Mouse (Mus musculus): ENCODE data around the gene Psma3. TPM values are rescaled to one million over a fixed set of nuclear protein-coding genes. Genes with fewer than 3 reads are reported as not detected.

Gene Psma3
- 114 and 115 TPM in 2 replicates for total RNA-seq (2023)

DNA sequence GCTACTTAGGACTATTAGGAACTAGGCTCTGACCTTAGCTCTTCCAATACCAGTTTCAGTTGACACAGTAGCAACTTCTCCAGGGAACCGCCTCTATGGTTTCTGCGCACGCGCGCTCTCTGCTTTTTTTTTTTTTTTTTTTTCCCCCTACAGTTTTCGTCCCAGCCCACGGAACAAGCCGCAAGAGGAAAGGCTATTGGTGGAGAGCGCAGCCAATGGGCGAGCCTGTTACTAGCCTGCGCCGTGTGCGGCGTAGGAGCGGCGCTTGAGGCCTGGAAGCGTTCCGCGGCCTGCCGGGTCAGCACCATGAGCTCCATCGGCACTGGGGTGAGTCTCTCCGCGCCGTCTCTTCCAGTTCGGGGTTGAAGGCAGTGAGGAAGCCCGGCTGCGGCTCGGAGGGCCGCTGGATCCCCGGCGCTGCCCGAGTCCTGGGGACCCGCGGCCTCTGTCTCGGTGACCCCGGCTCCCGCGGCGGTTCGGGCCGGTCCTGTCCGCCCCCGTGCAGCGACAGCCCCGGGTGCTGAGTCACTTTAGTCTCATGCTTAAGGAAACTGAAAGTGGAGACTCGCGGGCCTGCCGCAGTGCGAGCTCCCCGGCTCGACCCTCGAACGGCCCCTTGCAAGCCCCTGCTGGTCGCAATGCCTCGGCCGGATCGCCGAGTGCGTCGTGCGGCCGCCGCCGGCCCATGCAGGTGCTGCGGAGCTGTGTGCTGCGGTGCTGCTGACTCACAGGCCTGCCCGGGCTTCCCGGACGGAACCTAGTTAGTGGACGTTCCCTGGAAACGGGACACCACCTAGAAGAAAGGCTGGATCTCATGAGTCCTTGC lies at the start of gene Psma3:
Psma3 (plus strand) TSS at position 181 of the 826 bp plus-strand sequence.

DNA sequence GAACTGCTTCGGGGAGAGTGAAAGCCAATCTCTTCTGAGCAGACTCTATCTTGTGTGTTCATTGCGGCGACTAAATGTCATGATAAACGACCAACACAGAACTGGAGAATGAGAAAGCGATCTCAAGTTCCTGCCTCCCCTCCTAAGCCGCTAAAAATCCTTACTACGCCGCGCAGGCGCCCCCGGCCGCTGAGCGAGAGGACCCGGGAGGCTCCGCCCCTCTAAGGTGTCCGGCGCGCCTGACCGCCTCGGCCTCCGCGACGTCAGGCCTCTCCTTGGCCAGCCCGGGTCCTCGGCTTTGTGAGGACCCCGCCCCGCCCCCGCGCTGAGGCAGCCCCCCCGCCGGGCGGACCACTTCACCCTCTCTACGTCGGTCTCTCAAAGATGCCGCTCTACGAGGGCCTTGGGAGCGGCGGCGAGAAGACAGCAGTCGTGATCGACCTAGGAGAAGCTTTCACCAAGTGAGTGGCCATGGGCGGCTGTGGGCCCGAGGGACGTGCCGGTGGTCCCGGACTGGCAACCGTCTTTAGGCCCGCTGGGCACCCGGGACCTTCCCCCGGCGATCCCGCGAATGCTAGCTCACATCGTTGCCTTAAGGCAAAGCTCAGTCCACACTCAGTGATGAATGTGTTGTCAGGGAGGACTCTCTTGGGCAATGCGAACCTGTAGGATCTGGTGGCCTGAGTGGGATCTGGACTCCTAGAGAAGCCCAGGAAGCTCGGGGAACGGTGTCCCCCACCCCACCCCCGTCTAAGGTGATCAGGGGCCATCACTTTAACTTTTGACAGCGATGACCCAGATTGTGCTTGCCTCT lies 36.6 kb upstream of the Psma3 start, which contains the start of gene Actr10:
Actr10 (plus strand) TSS at position 287 of the 814 bp plus-strand sequence.

DNA sequence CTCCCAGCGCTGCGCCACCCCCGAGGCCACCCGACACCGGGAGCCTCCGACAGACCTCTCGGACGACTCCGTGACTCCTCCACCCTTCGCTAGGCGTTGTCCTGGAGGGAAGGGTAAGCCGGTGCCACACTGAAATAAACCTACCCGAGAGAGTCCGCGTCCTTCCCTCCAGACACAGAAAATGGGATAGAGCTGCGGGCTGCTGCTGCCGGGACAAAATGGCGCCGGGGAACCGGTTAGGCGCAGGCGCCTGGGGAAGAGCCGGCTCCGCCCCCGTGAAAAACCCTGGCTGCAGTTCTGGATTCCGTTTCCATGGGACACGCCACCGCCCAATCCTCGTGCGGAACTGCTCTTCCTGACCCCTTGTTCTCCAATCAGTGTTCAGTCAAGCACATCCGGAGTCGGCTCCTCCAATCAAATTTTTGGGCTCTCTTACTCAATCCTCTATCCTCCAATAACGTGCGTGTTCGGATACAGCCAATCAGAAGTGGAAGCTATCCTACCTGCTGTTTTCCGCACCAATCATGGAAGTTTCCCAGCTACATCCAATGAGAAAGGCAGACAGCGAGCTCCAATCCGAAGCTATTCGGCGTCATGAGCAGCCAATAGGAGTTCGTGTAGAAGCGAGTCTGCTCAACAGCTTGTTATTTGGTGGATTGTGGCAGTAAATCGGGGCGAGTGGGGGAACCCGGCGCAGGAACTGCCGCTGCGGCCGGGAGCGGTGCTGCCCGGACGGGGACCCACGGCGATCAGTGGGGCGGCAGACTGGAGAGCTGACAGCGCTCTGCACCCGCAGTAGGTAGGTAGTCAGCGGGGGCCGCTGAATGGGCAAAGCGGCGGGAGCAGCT lies 41.2 kb downstream of the Psma3 start, which contains the start of gene Arid4a:
Arid4a (plus strand) TSS at position 628 of the 848 bp plus-strand sequence.

Other genes starting within 250 kb of the Psma3 start
- gene Frmd6, start 149.1 kb upstream of the Psma3 start, total RNA-seq (2023) = 1.9 and 2.1 TPM in 2 replicates
- gene Actr10, start 36.8 kb upstream of the Psma3 start, total RNA-seq (2023) = 106 and 109 TPM in 2 replicates
- 64.0 and 87.8 TPM in 2 replicates for gene Arid4a, start 41.4 kb downstream of the Psma3 start, total RNA-seq (2023)
- not detected in 2 replicates for gene Tomm20l, start 136.8 kb downstream of the Psma3 start, total RNA-seq (2023)
- 4.6 and 7.9 TPM in 2 replicates for gene Timm9, start 162.1 kb downstream of the Psma3 start, total RNA-seq (2023)
- 5.9 and 8.5 TPM in 2 replicates for gene 2700049A03Rik, start 162.2 kb downstream of the Psma3 start, total RNA-seq (2023)

All from neutrophil, adult 65 days (primary cell).